Mouse (Mus musculus): ENCODE measurements at regions not wholly inside any gene's neighbourhood (a gene's known extent, or its start where the extent isn't known, plus 50 kb on each side); places are given as distances from the start of the nearest gene placed in this dataset.

DNA sequence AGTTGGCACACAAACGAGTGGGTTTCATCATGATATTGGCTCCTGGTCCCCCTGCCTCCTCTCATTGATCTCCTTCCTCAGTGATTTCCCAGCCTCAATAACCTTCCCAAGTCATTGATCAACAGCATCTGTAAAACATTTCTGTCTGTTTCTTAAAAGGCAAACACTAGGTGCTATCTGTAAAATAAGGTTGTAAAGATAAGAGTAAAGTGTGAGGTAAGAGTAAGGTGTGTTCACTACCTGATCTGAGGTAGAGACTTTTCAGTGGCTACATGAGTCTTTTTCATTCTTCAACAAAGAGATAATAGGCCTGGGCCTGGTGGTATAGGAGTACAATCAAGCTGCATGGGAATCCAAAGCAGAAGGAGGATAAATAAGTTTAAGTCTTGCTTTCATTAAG is 55.7 kb downstream of the Plk2 start:
- H3K27ac ChIP-seq = no peak overlapping the region
- 69% methylated on average over 1 of the region's 1 CpGs for WGBS
- H3K4me2 ChIP-seq = no peak overlapping the region
- no peaks in the 10 kb centered on the region for H3K9me3 ChIP-seq
- no peaks in the 10 kb centered on the region for H3K36me3 ChIP-seq
- H3K4me1 ChIP-seq (replicated peaks) = 0 out of 2 replicates have a peak, but pooled peaks cover 7% of the 10 kb centered on the region
- H3K4me3 ChIP-seq = no peak overlapping the region
- no peak for ATAC-seq (ENCODE audit: low FRiP score)
- H3K9ac ChIP-seq = no peak overlapping the region
- no peaks in the 10 kb centered on the region for H3K27me3 ChIP-seq

GRCm38 (mm10) chr13:110452009-110452525 is 57.2 kb downstream of the Plk2 start:
- H3K4me2 ChIP-seq = no peak overlapping the region
- no peak overlapping the region for H3K4me3 ChIP-seq
- H3K27ac ChIP-seq = no peak overlapping the region
- no peak for ATAC-seq (ENCODE audit: low FRiP score)
- no peaks in the 10 kb centered on the region for H3K9me3 ChIP-seq
- H3K4me1 ChIP-seq (replicated peaks) = 0 out of 2 replicates have a peak, but pooled peaks cover 7% of the 10 kb centered on the region
- no peaks in the 10 kb centered on the region for H3K27me3 ChIP-seq
- 68% methylated on average over 6 of the region's 6 CpGs for WGBS
- no peaks in the 10 kb centered on the region for H3K36me3 ChIP-seq
- H3K9ac ChIP-seq = no peak overlapping the region

DNA sequence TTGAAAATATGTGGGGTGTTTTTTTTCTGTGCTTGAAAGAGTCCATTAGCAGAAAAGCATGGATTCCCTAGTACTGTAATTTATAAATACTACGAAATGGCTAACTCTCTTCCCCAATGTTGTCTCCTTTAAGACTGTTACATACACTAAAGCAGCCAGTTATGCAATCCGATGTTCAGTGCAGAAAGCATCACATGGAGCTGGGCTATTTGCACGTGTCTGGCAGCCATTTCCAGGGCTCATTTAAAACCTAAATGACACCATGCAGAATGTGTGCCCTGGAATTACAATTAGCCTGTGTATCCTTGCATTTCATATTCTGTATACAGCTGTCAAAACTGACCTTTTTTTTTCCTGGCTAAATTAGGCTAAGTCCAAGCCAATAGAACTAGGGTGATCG is 60.2 kb downstream of the Plk2 start:
- 0 out of 2 replicates have a peak, but pooled peaks cover 7% of the 10 kb centered on the region for H3K4me1 ChIP-seq (replicated peaks)
- H3K36me3 ChIP-seq = no peaks in the 10 kb centered on the region
- WGBS = 68% methylated on average over 4 of the region's 4 CpGs
- no peak overlapping the region for H3K4me3 ChIP-seq
- H3K9ac ChIP-seq = no peak overlapping the region
- ATAC-seq (ENCODE audit: low FRiP score) = peak; percentile 61; the same call in 1 of the 2 replicates
- H3K27ac ChIP-seq = 0 out of 2 replicates have a peak overlapping the region, but pooled peaks have one; percentile 32
- H3K4me2 ChIP-seq = no peak overlapping the region
- no peaks in the 10 kb centered on the region for H3K27me3 ChIP-seq
- no peaks in the 10 kb centered on the region for H3K9me3 ChIP-seq

- H3K27ac ChIP-seq = 0 out of 2 replicates have a peak overlapping the region, but pooled peaks have one; percentile 32
- no peak overlapping the region for H3K9ac ChIP-seq
- no peaks in the 10 kb centered on the region for H3K9me3 ChIP-seq
- WGBS = 84% methylated on average over 5 of the region's 5 CpGs
- H3K4me2 ChIP-seq = no peak overlapping the region
- no peaks in the 10 kb centered on the region for H3K27me3 ChIP-seq
- no peak; the same call in 1 of the 2 replicates for ATAC-seq (ENCODE audit: low FRiP score)
- no peaks in the 10 kb centered on the region for H3K36me3 ChIP-seq
- H3K4me3 ChIP-seq = no peak overlapping the region
- 0 out of 2 replicates have a peak, but pooled peaks cover 7% of the 10 kb centered on the region for H3K4me1 ChIP-seq (replicated peaks)
Measured at GRCm38 (mm10) chr13:110455569-110456196, 60.8 kb downstream of the Plk2 start.

GRCm38 (mm10) chr13:110458701-110459100 is 63.9 kb downstream of the Plk2 start:
- Histone ChIP-seq H3K4me2 (no peak overlapping the region), H3K27me3 (no peaks in the 10 kb centered on the region), H3K36me3 (no peaks in the 10 kb centered on the region), H3K9ac (no peak overlapping the region), H3K4me1 (replicated peaks) (peaks cover 15% of the 10 kb centered on the region; the same call in 1 of the 2 replicates), H3K9me3 (no peaks in the 10 kb centered on the region), H3K27ac (no peak overlapping the region), H3K4me3 (no peak overlapping the region)
- 77% methylated on average over 4 of the region's 4 CpGs for WGBS
- ATAC-seq (ENCODE audit: low FRiP score) = no peak

DNA sequence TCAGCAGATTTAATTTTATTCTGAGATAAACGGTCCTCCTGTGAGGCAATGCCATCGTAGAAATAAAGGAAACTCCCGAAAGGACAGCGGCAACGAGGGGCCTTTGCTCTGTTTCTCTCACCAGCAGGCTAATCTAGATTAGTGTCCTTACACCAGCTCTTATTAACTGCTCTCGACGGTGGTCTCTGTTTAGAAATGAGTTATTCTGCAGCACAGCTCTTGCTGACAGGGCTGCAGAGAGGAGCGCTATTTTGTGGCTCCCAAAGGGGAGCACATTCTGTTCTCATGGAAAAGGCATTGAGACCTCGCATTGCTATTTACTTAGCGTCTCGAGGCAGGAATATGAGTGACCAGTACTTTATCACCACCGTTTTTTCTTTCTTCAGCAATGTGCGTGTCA is 66.7 kb downstream of the Plk2 start:
- Histone ChIP-seq H3K27ac (no peak overlapping the region), H3K4me2 (no peak overlapping the region), H3K36me3 (no peaks in the 10 kb centered on the region), H3K4me1 (replicated peaks) (peaks cover 8% of the 10 kb centered on the region; the same call in 1 of the 2 replicates), H3K9me3 (no peaks in the 10 kb centered on the region), H3K9ac (no peak overlapping the region), H3K4me3 (no peak overlapping the region), H3K27me3 (no peaks in the 10 kb centered on the region)
- ATAC-seq (ENCODE audit: low FRiP score) = no peak
- 59% methylated on average over 13 of the region's 13 CpGs for WGBS

DNA sequence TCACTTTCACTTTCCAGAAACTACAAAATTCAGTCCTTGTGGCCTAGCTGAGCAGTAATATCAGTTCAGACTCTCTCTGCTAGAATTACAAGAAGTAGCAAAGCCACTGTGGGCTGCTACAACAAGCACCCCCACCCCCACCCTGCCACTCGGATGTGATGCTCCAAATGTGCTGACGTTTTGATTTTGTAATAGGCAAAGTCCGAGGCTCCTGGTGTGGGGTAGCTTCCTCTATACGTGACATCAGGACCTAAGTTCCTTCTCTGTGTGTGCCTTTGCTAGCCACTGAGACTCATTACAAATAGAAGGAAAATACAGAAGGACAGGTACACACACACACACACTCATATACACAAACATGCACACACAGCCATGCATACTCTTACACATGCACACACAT is 76.7 kb downstream of the Plk2 start:
- Histone ChIP-seq H3K9ac (no peak overlapping the region), H3K27ac (no peak overlapping the region), H3K4me1 (replicated peaks) (no peaks in the 10 kb centered on the region), H3K4me3 (no peak overlapping the region), H3K36me3 (no peaks in the 10 kb centered on the region), H3K9me3 (no peaks in the 10 kb centered on the region), H3K27me3 (no peaks in the 10 kb centered on the region), H3K4me2 (no peak overlapping the region)
- WGBS = 72% methylated on average over 4 of the region's 4 CpGs
- ATAC-seq (ENCODE audit: low FRiP score) = no peak

GRCm38 (mm10) chr13:110477709-110478108 is 82.9 kb downstream of the Plk2 start:
- WGBS = 89% methylated on average over 5 of the region's 5 CpGs
- Histone ChIP-seq H3K27me3 (no peaks in the 10 kb centered on the region), H3K9me3 (no peaks in the 10 kb centered on the region), H3K4me3 (no peak overlapping the region), H3K27ac (no peak overlapping the region), H3K36me3 (no peaks in the 10 kb centered on the region), H3K4me2 (no peak overlapping the region), H3K4me1 (replicated peaks) (no peaks in the 10 kb centered on the region), H3K9ac (no peak overlapping the region)
- ATAC-seq (ENCODE audit: low FRiP score) = no peak

- WGBS = 93% methylated on average over 5 of the region's 6 CpGs
- Histone ChIP-seq H3K4me1 (replicated peaks) (no peaks in the 10 kb centered on the region), H3K4me2 (no peak overlapping the region), H3K27ac (no peak overlapping the region), H3K9me3 (no peaks in the 10 kb centered on the region), H3K27me3 (no peaks in the 10 kb centered on the region), H3K36me3 (no peaks in the 10 kb centered on the region), H3K4me3 (no peak overlapping the region), H3K9ac (no peak overlapping the region)
- no peak for ATAC-seq (ENCODE audit: low FRiP score)
Measured at GRCm38 (mm10) chr13:110484358-110484940, 89.6 kb downstream of the Plk2 start.

DNA sequence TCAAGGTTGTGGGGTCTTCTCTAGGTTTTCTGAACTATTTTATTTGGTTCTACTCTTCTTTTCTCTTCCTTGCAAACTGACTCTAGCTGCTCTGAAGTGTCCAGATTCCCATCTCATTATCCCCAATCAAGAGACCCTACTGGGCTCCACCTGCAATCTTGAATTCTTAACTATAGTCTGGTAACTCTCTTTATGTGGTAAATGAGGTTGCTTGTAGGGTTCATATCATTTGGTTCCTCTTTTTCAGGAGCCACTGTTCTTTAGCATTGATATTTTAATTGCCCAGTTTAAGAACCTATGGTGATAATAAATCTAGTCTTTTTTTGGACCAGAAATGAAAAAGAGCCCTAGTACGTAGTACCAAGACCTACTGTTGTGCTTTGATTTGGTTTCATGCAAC is 90.7 kb downstream of the Plk2 start:
- Histone ChIP-seq H3K27me3 (no peaks in the 10 kb centered on the region), H3K36me3 (no peaks in the 10 kb centered on the region), H3K4me2 (no peak overlapping the region), H3K27ac (no peak overlapping the region), H3K9ac (no peak overlapping the region), H3K9me3 (no peaks in the 10 kb centered on the region), H3K4me1 (replicated peaks) (no peaks in the 10 kb centered on the region), H3K4me3 (no peak overlapping the region)
- no peak for ATAC-seq (ENCODE audit: low FRiP score)
- WGBS = 98% methylated on average over 1 of the region's 1 CpGs

- WGBS = 89% methylated on average over 2 of the region's 2 CpGs
Measured at GRCm38 (mm10) chr13:110490166-110490565, 95.3 kb downstream of the Plk2 start.

DNA sequence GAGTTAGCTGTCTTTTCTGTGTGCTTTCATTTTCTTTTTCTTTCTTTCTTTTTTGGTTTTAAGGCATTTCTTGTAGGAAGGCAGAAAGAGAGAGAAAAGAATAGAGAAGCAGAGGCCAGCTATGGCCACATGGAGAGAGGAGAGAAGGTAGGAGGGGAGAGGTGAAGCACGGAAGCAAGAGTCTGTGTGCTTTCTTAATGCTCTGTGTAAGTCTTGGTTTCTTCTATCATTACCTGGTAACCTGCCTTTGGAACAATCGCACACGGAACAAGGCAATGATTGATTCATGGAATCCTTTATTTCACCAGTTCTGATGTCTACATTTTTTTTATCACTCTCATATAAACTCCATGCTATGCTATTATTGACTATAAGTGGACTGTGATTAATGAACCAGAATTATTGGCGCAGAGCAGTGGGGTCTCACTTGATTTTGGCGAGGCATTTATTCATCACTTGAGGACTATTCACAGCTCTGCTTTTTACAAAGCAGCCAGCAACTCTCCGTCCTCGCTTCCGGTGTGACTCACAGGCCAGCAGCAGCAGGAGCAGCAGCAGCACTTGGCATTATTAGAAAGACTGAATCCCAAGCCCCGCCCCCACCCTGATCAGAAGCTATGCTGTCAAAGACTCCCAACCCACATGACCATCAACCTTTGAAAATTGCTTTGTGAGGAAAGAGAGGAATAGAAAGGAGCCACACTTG is 97.6 kb downstream of the Plk2 start:
- Histone ChIP-seq H3K4me2 (peak overlapping the region; percentile 4; the same call in 1 of the 2 replicates), H3K9ac (peak overlapping the region; percentile 36; the same call in 1 of the 2 replicates), H3K4me3 (no peak overlapping the region), H3K36me3 (no peaks in the 10 kb centered on the region), H3K4me1 (replicated peaks) (peaks cover 14% of the 10 kb centered on the region), H3K27me3 (no peaks in the 10 kb centered on the region), H3K27ac (peak overlapping the region; percentile 73), H3K9me3 (no peaks in the 10 kb centered on the region)
- 25% methylated on average over 9 of the region's 9 CpGs for WGBS
- ATAC-seq (ENCODE audit: low FRiP score) = peak; percentile 91

More at GRCm38 (mm10) chr13:110490166-110490565, 95.3 kb downstream of the Plk2 start:
- no peaks in the 10 kb centered on the region for H3K36me3 ChIP-seq
- peaks cover 14% of the 10 kb centered on the region for H3K4me1 ChIP-seq (replicated peaks)
- no peak overlapping the region for H3K4me3 ChIP-seq
- no peaks in the 10 kb centered on the region for H3K9me3 ChIP-seq
- no peak overlapping the region for H3K4me2 ChIP-seq
- no peak overlapping the region for H3K9ac ChIP-seq
- no peak overlapping the region for H3K27ac ChIP-seq
- ATAC-seq (ENCODE audit: low FRiP score) = no peak
- no peaks in the 10 kb centered on the region for H3K27me3 ChIP-seq
